Comparison of ENCODE assay signal across 10 mouse cellular contexts in the genomic region with DNA sequence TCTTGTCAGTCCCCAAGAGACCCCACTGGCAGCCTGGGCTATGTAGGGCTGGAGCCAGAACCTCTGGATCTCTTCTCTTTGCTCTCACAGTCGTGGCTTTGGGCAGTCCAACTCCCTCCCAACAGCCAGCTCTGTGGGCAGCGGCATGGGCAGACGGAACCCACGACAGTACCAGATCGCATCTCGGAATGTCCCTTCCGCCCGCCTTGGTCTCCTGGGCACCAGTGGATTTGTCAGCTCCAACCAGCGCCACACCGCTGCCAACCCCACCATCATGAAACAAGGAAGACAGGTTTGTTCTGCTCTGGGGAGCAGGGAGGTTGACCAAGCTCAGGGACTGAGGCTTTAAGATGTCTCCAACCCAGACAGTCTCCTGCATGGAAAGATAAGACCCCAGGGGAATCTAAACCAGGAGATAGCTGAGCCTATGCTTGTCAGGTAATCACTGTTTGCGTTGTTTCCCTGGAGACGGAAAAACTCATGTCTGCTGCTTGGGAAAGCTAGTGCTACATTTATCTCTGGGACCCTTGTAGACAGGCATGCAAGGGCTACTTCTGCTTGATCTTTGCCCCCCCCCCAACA.
DNase-seq lines count a peak whose midpoint lies in the region; ATAC-seq lines count a peak whose summit lies in the region.
"Had no signal": no experiment of that assay in that cellular context is flagged by ENCODE, and none has a peak within 500 bp of the region (broad histone marks: within the 10 kb centered on the region; RNA-seq: fewer than 3 reads in every experiment).

No protein-coding gene starts in this region.

- DNase-seq in adrenal gland, postnatal 10 days, result peak; percentile 10
- no peak for DNase-seq in adrenal gland, postnatal 25 days
- no peak for DNase-seq in heart, adult 18-20 months
- DNase-seq in testis, postnatal 10 days (ENCODE audit: low spot score), result peak; percentile 48
- no peak for DNase-seq in testis, postnatal 14 days (ENCODE audit: low spot score)
- no peak for DNase-seq in right cerebral cortex, postnatal 14 days
- no peak for DNase-seq in layer of hippocampus, adult 9-11 months

- H3K36me3 ChIP-seq in heart, embryonic 13.5 days, result peaks cover 41% of the 10 kb centered on the region
- H3K36me3 ChIP-seq: liver, embryonic 15.5 days had no signal

- H3K9me3 ChIP-seq in heart, embryonic 13.5 days, result no peaks in the 10 kb centered on the region
- H3K9me3 ChIP-seq: liver, embryonic 15.5 days had no signal

- no peaks in the 10 kb centered on the region for H3K27me3 ChIP-seq in heart, embryonic 13.5 days (replicated peaks)
- H3K27me3 ChIP-seq: liver, embryonic 15.5 days had no signal

- no peak overlapping the region for H3K4me3 ChIP-seq in heart, embryonic 13.5 days
- H3K4me3 ChIP-seq: myocyte had no signal

- WGBS in heart, embryonic 13.5 days, result 54% methylated on average over 12 of the region's 12 CpGs

- peak overlapping the region; percentile 92 for H3K27ac ChIP-seq in heart, embryonic 13.5 days (replicated peaks)
- H3K27ac ChIP-seq: liver, embryonic 15.5 days had no signal

- peak overlapping the region; percentile 78 for H3K9ac ChIP-seq in heart, embryonic 13.5 days
- H3K9ac ChIP-seq: liver, embryonic 15.5 days had no signal

- H3K4me2 ChIP-seq in heart, embryonic 13.5 days, result no peak overlapping the region

- ATAC-seq in heart, embryonic 13.5 days (ENCODE audit: extremely low read depth, insufficient number of reproducible peaks, low FRiP score, low TSS enrichment), result no peak

- peaks cover 69% of the 10 kb centered on the region for H3K4me1 ChIP-seq in heart, embryonic 13.5 days

Comparison
In these comparisons a context has a peak if more than half of its experiments do, and no peak if none do; other contexts are left out.
1. DNase-seq: peak in adrenal gland, postnatal 10 days (single experiment) and testis, postnatal 10 days (single experiment); none in adrenal gland, postnatal 25 days (single experiment), heart, adult 18-20 months (0 of 2), testis, postnatal 14 days (single experiment), right cerebral cortex, postnatal 14 days (single experiment) and layer of hippocampus, adult 9-11 months (single experiment).